Mouse (Mus musculus) forebrain, embryonic 11.5 days (tissue): ENCODE data around the gene Sry. TPM values are rescaled to one million over a fixed set of nuclear protein-coding genes. Genes with fewer than 3 reads are reported as not detected.

Experiments used
- ATAC-seq: fragments of 200-750 bp; cut with Nextera tagmentation; replicated peaks from 2 replicates; pipeline ENCODE4 v1.8.0; 2017; ENCODE audit warnings: moderate TSS enrichment; ENCODE audit not compliant: low FRiP score
- DNase-seq: peaks from one replicate; pipeline ENCODE4 v3.0.0-alpha.2; 2017; ENCODE audit warnings: low spot score
- H3K27ac ChIP-seq: fragments of 300-500 bp; sonication (generic); 2 replicates; pipeline ENCODE4 v1.5.1; 2014; ENCODE audit warnings: low read depth, low read length
- H3K27me3 ChIP-seq: fragments of 300-500 bp; sonication (generic); 2 replicates; pipeline ENCODE4 v1.6.1; 2014; ENCODE audit warnings: mild to moderate bottlenecking, low read length, mixed read lengths; ENCODE audit not compliant: control insufficient read depth, insufficient read depth
- H3K36me3 ChIP-seq: fragments of 300-500 bp; sonication (generic); 2 replicates; pipeline ENCODE4 v1.6.1; 2014; ENCODE audit warnings: mild to moderate bottlenecking, low read length, moderate library complexity, mixed read lengths; ENCODE audit not compliant: control insufficient read depth, insufficient read depth
- H3K4me1 ChIP-seq: fragments of 300-500 bp; sonication (generic); replicated peaks from 2 replicates; pipeline ENCODE4 v1.6.1; 2014; ENCODE audit warnings: low read length, mixed read lengths; ENCODE audit not compliant: control insufficient read depth, insufficient read depth
- H3K4me2 ChIP-seq: fragments of 300-500 bp; sonication (generic); 2 replicates; pipeline ENCODE4 v1.6.1; 2014; ENCODE audit warnings: low read depth, mild to moderate bottlenecking, low read length, moderate library complexity, mixed read lengths; ENCODE audit not compliant: severe bottlenecking
- H3K4me3 ChIP-seq: fragments of 300-500 bp; sonication (generic); 2 replicates; pipeline ENCODE4 v1.5.1; 2014; ENCODE audit warnings: low read depth, low read length
- H3K9ac ChIP-seq: fragments of 300-500 bp; sonication (generic); 2 replicates; pipeline ENCODE4 v1.6.1; 2014; ENCODE audit warnings: low read length
- H3K9me3 ChIP-seq: fragments of 300-500 bp; sonication (generic); 2 replicates; pipeline ENCODE4 v1.6.1; 2016; ENCODE audit warnings: low read length, mixed read lengths; ENCODE audit not compliant: control insufficient read depth
- WGBS: fragments of 180-500 bp; shearing (Covaris S2); extraction: QIAGEN DNeasy Blood & Tissue Kit; methylation state at CpG from one replicate; pipeline ENCODE4 v1.1.7; 2014; 5-methylcytosine and 5-hydroxymethylcytosine counted together
- polyA plus RNA-seq: library from polyadenylated mRNA; unstranded; fragments of >200 nt; fragmentation: Nextera tagmentation; extraction: Ambion mirVana; gene quantifications from 2 replicates; pipeline ENCODE4 v1.2.1, GENCODE M21; 2014

Sry gene
- not detected in 2 replicates for polyA plus RNA-seq

DNA sequence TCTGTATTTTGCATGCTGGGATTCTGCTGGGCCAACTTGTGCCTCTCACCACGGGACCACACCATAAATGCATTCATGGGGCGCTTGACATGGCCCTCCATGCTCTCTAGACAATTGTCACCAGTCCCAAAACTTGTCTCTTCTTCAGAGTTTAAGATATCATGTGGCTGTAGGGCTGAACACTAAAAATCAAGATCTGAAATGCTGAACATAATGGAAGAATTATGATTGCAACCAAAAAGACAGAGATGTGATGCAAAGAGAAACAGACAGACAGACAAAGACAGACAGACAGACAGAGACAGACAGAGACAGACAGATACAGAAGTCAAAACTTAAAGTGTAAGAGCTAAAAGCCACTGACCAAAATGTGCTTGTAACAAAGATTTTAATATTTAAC is at the start of gene Sry:
Gene Sry, minus strand, starts transcription at position 101 of the 400 bp plus-strand sequence.
- H3K27me3 ChIP-seq, result no peaks in the 10 kb centered on the region
- H3K4me3 ChIP-seq, result no peak within 1 kb of the TSS
- H3K4me2 ChIP-seq, result no peak within 1 kb of the TSS
- H3K4me1 ChIP-seq, result no peaks in the 10 kb centered on the region
- ATAC-seq (no peak), DNase-seq (no peak)
- no peaks in the 10 kb centered on the region for H3K9me3 ChIP-seq
- no peak within 1 kb of the TSS for H3K27ac ChIP-seq
- no peak within 1 kb of the TSS for H3K9ac ChIP-seq
- H3K36me3 ChIP-seq, result no peaks in the 10 kb centered on the region
- WGBS, result 29% methylated on average over 2 of the region's 2 CpGs

Other genes with a start within 250 kb of the Sry start
- gene H2al2c, start 64.6 kb downstream of the Sry start, polyA plus RNA-seq, result not detected in 2 replicates
- gene H2al2b, start 57.0 kb upstream of the Sry start, polyA plus RNA-seq, result not detected in 2 replicates
- not detected in 2 replicates for gene Gm4064, start 132.5 kb upstream of the Sry start, polyA plus RNA-seq
- gene Rbmy, start 167.0 kb upstream of the Sry start, polyA plus RNA-seq, result not detected in 2 replicates
- gene Gm10256, start 167.0 kb upstream of the Sry start, polyA plus RNA-seq, result not detected in 2 replicates
- gene Gm10352, start 237.3 kb upstream of the Sry start, polyA plus RNA-seq, result 0.25 TPM in 1 of 2 replicates, not detected in the other